Mouse (Mus musculus): ENCODE measurements around the gene Nenf.

Nenf gene

DNA sequence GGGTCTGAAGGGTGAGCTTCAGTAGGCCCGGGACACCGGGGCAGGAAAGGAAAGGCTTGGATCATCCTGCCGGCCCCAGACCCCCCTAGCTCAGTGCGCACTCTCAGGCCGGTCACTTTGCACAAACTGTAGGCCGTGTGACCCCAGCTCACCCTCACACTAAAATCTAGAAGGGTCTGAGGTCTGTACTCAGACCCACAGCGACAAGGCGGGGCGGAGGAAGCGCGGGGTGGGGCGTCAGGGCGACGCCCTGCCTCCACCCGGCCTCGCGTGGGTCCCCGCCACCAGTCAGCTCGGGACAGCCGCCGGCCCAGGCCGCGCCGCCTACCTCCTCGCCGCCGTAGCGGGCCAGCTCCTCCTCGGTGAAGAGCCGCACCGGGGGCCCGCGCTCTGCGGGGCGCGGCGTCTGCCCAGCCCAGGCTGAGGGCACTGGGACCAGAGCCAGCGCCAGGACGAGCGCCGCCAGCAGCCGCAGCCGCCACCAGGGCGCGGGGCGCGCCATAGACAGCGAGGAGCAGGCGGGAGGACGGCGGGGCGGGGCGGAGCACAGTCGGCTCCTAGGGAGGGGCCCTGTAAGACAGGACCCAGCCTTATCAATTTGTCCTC is at the start of gene Nenf:
Nenf (minus strand) TSS at position 604 of the 606 bp plus-strand sequence.
- DNase-seq (ENCODE audit: low read depth, low spot score): peak; percentile 75

DNA sequence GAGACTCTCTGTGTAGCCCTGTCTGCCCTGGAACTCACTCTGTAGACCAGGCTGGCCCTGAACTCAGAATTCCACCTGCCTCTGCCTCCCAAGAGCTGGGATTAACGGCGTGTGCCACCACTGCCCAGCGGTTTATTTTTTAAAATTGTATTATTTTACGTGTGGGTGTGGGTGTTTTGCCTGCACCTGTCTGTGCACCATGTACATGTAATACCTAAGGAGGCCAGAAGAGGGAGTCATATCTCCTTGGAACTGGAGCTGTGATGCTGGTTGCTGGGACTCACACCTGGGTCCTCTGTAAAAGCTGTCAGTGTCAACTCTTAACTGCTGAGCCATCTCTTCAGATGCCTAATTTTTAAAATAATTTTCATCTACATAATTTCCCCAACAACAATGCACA is 46.5 kb upstream of the Nenf start:
- peak; percentile 74 for DNase-seq (ENCODE audit: low read depth, low spot score)

DNA sequence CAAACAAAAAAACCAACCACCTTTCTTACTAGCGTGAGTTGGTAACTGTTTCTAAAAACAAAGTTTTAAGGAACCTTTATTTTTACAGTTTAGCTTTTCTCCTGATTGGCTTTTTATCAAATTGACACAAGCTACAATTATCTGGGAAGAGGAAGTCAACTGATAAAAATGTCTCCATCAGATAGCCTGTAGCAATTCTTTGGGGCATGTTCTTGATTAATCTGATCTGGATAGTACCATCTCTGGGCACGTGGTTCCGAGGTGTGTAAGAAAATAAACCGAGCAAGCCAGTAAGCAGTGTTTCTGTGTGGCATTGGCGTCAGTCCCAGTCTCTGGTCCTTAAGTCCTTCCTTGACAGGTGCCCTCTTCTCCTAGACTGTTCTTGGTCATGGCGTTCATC is 44.4 kb upstream of the Nenf start:
- no peak for DNase-seq (ENCODE audit: low read depth, low spot score)

DNA sequence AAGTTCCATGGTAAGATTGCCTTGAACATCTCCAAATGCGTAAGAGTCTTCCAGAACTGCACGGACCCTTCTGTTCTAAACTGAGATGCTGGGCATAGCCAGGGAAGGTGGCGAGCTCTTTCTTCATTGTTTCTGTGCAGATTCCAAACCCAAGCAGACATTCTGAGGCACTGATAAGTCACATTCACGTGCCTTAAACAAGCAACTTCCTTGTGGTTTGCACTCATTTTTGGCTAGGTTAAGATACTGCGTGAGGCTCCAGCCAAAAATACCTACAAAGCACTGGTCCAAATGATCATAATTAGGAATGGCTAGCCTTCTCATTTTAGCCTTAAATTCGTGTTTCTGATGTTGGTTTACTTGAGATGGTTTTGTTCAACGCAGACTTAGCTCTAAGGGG is 41.5 kb upstream of the Nenf start:
- DNase-seq (ENCODE audit: low read depth, low spot score): no peak

DNA sequence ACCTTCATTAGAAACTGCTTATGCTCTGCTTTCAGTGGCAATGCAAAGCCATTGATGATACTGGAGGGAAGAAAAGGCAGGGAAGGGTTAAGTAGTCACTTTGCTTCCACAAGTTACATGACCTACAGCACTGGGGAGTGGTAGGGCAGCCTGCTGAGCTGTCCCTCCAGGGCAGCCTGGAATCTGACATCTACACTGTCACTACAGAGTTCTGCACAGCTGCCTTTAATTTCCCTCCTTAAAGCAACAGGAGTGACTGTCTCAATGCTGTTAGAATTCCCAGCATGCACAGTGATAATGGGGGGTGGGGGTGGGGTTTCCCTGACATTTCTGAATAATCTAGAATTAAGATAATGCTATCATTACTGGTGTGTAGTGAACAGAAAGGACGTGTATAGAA is 38.9 kb upstream of the Nenf start:
- no peak for DNase-seq (ENCODE audit: low read depth, low spot score)

DNA sequence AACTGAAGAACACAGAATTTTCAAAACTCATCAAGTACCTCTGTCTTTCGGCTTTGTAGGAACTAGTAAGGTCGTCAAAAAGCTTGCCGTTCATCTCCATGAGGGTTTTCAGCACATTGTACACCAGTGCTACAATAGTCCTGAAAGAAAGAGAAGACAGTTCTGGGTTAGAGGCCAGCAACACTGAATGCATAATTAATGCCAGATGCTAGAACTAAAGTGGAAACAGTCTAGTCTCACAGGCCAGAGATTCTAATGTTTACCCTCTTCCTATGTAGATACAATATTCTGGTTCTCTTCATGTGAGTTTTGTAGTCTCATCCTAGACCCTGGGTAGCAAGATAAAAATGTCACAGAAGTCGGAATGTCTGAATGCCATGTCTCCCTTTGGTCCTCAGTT is 35.8 kb upstream of the Nenf start:
- DNase-seq (ENCODE audit: low read depth, low spot score): no peak

DNA sequence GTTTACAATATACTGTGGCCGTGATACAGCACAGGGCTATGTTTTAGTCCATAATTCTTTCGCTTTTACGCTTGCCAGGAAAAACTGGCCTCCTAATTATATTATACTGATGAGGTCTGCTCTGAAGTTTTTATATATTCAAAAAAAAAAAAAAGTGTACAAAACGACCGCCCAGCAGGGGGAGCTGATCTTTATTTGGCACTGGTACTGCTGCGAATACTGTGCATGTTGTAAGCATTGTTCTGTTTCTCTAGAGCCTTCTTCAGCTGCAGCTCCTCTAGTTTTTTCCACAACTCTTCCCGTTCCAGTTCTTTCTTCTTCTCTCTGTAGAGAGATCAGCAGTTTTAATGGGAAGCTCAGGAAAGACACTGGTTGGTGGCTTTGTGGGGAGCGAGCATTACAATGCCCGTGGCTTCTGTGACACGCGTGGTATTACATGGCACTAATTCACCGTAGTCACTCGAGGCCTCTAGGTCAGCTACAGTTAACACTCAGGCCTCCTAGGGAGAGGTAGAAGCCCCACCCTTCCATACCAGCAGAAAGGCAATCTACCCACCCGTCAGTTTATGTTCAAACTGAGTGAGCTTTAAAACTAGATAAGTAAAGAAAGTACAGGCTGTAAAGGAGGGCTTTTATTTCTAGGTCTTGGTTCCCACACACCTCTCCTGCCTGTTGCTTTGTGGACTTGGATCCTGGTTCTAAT is 34.9 kb upstream of the Nenf start:
- DNase-seq (ENCODE audit: low read depth, low spot score): peak; percentile 57

DNA sequence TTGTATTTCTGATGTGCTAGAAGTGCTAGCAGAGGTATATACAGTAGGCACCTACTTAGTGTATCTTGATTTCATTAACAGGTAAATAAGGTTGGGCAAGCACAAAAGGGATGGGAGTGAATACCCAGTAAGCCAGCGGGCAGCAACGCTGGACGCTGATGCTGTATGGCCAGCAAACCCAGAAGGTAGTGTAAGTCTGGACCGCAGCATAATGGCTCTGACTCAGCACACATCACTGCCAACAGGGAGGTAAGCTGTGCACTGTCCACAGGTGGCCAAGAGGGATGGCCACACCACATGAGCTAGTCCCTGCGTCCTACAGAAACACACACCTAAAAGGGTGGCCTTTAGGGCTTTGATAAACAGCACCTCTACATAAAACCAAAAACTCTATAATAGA is 32.4 kb upstream of the Nenf start:
- no peak for DNase-seq (ENCODE audit: low read depth, low spot score)

DNA sequence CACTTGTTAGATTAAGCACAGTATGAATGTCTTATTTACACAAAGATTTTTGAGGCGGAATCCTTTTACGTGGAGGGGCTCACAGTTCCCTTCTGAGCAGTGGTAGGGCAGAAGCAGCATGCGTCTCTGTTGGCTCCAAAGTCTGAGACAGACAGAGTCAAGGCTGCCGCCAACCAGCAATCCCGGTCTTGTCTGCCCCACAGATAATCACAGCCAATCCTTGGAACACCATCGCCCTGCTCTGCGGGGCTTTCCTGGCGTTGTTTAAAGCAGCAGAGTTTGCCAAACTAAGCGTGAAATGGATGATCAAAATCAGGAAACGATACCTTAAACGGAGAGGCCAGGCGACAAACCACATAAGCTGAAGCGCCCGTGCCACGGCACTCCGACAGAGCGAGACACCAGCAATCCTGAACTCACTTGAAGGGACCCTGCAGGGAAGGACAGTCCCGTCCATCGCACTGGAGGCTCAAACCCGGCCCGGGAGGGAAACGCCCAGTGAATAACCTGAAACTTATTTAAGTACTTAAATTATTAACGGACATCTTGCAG is 31.6 kb upstream of the Nenf start:
- no peak for DNase-seq (ENCODE audit: low read depth, low spot score)

DNA sequence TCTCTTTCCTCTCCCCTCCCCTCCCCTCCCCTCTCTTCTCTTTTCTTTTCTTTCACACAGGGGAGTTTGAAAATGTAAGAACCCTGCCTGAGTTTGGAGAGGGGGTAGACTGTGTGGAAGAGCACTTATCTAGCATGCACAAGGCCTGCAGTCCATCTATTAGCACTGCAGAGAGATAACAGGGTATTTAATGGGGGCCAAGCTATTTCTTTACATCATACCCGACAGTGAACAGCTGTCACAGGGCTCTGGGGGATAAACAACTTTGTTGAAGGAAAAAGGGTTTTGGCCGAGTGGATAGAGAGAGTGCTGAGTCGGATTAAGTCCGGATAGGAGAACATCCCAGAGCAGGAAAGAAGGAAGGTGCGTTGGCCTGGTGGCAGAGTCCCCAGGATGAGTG is 31.0 kb upstream of the Nenf start:
- DNase-seq (ENCODE audit: low read depth, low spot score): no peak

DNA sequence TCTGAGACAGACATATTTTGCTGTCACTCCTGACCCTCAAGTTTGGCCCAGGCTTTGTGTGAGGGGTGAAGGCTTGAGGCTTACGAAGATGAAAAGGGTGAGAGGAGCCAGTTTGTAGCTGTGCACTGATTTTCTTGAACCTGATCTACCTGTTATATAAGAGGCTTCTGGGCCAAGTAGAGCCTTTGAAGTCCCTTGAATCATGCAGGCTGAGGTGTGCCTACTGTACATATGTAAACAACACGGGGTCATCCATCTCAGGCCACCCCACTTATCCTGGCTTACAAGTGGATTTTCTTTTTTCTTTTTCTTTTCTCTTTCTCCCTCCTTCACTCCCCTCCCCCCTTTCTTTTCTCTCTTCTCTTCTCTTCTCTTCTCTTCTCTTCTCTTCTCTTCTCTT is 30.6 kb upstream of the Nenf start:
- no peak for DNase-seq (ENCODE audit: low read depth, low spot score)

DNA sequence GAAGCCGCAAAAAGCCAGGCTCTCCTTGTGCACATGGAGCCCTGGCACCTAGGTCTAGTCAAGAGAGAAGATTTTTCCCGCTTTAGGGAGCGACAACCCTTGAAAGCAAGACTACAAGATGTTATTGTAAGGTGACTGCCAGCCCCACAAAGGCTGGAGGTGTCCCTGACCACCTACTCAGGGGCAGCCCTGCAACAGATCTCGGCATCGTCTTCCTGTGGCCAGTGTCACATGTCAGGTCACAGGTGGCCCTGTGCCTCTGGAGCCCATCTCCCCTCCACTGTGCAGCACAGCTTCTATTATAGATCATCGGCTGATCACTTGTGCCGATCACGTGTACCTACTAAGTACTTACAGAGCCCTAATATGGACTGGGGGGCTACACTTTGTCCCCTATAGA is 29.6 kb upstream of the Nenf start:
- DNase-seq (ENCODE audit: low read depth, low spot score): no peak

DNA sequence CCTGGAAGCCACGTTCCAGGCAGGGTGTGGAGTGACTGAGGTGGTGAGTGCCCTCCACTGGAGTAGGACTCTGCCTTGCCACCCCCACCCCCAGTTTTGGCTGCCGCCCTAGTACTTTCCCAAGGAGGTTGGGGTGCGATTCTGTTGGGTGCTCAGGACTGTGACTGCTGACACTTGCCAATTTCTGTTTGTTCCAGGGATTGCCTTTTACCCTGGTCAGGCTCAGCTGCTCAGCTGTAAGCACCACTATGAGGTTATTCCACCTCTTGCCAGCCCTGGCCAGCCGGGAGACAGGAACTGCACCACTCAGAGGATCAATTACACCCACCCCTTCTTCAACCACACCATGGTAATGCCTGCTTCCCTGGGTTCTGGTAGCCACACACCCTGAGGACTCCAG is 22.5 kb upstream of the Nenf start:
- no peak for DNase-seq (ENCODE audit: low read depth, low spot score)

DNA sequence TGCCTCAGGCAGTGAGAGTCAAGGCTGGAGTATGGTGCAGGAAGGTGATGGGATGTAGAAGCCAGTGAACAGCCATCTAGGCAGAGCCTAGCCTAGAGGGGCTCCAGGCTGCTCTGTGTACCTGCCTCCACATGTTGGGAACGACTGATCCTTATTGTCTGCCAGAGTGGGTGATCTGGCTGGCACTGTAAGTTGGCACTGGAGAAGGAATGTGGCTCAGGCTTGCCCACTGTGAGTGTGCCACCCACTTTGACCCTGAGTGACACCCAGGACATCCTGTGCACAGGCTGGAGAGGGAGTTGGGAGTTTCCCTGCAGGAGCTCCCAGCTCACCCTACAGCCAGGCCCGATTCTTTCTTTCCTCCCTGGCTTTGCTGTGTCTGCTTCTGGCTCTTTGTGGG is 21.9 kb upstream of the Nenf start:
- no peak for DNase-seq (ENCODE audit: low read depth, low spot score)

DNA sequence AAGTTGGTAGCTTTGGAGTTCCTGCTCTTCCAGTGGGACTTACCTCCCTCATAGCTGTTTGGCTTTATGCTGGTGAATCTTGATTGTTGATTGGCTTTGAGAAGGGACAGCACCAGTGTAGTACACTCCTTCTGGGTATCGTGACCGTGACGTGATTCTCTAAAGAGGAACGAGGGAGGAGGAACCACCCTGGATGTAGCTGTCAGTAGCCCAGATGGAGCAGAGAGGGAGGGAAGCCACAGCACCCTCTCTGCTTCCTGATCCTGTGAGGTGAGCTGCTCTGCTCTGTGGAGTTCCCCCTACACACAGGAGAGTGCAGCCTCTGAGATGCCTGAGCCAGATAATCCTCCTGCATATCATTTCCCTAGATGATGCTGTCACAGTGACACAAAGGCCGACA is 16.5 kb upstream of the Nenf start:
- no peak for DNase-seq (ENCODE audit: low read depth, low spot score)

DNA sequence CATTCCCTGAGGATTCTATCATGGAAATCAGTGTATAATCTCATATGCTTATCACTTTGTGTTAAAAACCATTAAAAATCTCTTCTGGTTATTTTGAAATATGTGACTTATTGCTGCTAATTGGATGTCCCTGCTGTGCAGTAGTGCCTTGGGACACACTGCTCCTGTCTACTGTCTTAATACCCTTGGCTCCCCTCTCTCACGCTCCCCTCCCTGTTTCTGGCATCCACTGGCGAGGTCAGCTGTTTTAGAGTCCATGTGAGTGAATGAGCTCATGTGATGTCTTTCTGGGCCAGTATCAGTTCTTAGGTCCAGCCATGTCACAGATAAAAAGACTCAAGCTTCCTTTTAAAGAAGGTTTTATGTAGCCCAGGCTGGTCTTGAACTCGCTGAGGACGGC is 12.4 kb upstream of the Nenf start:
- DNase-seq (ENCODE audit: low read depth, low spot score): no peak

DNA sequence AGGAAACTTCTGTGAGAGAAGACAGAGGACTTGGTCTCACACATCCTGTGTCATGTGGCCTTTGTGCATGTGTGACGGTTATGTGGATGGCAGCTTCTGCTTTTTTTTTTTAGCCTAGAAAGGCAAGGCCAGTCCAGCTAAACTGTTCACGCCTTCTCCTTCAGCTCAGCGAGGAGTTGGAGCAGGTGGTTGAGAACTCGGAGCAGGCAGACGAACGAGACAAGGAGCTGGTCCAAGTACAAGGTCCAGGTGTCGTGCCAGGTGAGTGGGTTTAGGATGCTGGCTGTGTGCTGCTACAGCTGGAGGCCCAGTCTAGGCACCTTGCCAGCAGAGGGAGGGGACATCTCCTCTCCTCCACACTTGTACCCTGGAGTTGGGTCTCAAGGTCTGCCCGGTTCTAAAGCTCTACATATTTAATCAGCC is 10.0 kb upstream of the Nenf start:
- DNase-seq (ENCODE audit: low read depth, low spot score): no peak

DNA sequence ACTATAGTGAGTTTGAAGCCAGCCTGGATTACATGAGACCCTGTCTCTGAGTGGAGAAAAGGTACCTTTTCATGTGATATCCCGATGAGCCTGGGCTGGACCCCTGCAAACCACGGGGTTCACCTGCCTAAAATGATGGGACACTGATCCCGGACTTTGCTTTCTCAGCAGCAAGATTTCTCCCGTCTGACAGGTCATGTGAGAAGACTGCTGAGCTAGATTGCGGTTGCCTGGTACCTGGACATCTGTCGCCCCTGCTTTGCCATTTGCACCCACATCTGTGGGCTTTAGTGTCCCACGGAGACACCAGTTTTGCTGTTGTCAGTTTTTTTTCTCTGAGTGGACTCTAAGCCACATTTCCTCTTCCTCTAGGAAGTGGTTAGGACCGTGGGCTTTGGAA is 9.3 kb upstream of the Nenf start:
- no peak for DNase-seq (ENCODE audit: low read depth, low spot score)

DNA sequence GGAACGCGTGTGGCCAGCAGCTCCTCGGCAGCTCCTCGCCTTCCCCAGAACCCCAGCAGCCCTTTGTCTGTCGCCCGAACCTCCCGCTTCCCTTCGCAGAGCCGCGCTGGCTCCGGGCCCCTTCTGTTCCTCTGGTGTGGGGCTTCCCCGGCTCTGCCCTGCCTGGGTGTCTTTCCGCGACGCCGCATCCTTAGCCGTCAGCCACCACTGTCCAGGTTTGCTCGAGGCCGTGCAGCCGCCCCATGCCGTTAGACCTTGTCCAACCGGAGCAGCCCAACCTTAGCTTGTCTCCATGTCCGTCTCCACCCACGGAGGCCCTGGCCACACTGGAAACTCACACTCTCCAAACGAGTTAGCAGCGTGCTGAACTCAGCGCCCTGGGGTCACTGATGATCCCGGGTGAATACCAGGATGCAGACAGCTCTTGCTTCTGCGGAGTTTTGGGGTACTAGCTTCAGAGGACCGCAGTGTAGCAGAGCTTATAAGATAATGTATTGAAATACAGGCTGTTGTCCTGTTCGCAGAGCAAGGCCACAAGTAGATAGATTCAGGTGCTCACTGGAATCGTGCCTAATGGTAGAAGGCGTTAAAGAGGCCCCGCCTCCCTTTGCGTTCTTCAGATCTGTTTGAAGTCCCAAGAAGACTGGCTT is 8.4 kb upstream of the Nenf start:
- DNase-seq (ENCODE audit: low read depth, low spot score): peak; percentile 64

DNA sequence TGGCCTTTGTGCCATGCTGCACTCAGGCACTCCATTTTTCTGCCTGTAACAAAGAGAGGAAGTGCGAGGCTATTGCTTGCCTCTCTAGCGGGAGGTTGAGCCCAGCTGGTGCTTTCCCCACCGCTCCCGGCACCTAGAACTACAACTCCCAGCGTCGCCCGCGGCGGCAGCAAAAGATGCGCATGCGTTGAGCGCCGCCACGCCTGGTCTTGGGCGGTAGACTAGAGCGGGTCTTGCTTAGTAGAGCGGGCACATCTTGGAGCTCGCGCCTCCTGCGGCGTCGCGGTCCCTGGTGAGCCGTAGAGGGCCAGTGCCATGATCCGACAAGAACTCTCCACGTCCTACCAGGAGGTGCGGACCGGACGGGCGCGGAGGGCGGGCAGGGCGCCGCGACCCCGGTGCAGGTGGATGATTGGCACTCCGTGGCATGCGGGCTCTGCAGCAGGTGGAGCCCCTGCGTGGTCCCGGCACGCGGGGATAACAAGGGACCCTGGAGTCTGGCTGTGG is 7.8 kb upstream of the Nenf start, which contains the start of gene Tmem206:
Tmem206 (plus strand) TSS at position 187 of the 507 bp plus-strand sequence.
- peak; percentile 98 for DNase-seq (ENCODE audit: low read depth, low spot score)

DNA sequence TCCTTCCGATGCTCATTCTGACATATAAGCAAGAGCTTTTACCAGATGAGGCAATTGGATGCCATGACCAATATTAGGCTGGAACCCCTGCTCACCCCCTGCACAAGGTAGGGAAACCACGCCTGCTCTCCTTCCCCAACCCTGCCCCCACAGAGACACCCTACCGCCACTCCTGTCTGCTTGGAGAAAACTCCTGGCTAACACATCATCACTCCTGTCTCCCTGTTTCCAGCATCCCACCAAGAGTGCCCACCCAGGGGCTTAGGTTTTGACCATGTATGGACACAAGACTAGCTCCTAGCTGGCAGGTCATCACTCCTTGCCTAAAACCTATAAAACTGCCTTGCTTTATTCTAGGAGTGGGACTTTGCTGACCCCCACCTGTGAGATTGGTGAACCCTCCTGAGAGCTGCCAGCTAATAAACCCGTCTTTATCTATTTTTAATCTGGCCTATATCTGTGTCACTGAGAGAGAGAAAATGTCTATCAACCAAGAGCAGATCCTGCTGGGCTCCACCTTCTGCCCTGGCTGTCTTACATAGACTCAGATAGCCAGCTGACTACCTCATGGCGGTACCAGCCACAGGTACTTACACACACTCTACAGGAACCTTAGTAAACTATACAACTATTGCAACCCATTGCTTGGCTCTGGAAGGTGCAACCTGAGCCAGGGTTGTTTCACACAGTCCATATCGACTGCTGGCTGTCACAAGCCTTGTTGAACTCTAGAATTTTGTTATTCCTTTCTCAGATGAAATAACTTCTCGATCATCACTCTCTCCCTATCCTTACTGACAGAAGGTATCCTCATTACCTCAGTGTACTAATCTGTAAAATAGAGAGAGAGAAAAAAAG is 7.0 kb upstream of the Nenf start:
- no peak for DNase-seq (ENCODE audit: low read depth, low spot score)

DNA sequence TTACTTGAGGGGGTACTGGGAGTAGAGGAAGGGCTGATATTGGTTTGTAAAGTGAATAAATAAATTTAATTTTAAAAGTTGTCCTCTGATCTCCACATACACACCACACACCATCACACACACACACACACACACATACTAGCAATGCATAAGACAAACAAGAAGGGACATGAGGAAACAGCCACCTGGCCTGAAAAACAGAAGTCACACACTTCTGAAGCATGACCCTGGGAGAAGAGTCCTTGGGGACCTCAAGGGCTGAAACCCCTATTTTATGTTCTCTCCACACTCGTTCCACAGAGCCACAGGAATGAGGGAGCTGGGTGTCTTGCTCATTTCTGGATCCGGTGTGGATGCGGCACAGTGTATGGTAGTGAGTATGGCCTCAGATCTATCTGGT is 5.4 kb upstream of the Nenf start:
- no peak for DNase-seq (ENCODE audit: low read depth, low spot score)

All from ZHBTc4 (cell line).